Mouse (Mus musculus): Measurements from ENCODE around the gene P2rx4.

- TF ChIP-seq CTCF (IDR thresholded peaks at IDR 0.05; ENCODE audit: low read depth) (no peak), EP300 (optimal IDR thresholded peaks at IDR 0.05) (no peak)
Measured at GRCm38 (mm10) chr5:122725453-122725852, 18.1 kb downstream of the P2rx4 start.
